Mouse (Mus musculus) heart, embryonic 12.5 days (tissue): Measurements from ENCODE around the gene Icam1. TPM values are rescaled to one million over a fixed set of nuclear protein-coding genes. Genes with fewer than 3 reads are reported as not detected.

ENCODE experiments used
- ATAC-seq: fragments of 200-750 bp; cut with Nextera tagmentation; 2 replicates; pipeline ENCODE4 v1.8.0; 2017; ENCODE audit warnings: moderate TSS enrichment, moderate library complexity; ENCODE audit not compliant: insufficient number of reproducible peaks, low FRiP score
- H3K27ac ChIP-seq: fragments of 300-500 bp; sonication (generic); 2 replicates; pipeline ENCODE4 v1.5.1; 2016; ENCODE audit warnings: mild to moderate bottlenecking, moderate library complexity; ENCODE audit not compliant: poor library complexity, severe bottlenecking
- H3K27me3 ChIP-seq: fragments of 300-500 bp; sonication (generic); replicated peaks from 2 replicates; pipeline ENCODE4 v1.6.1; 2016; ENCODE audit warnings: mild to moderate bottlenecking, moderate library complexity
- H3K36me3 ChIP-seq: fragments of 300-500 bp; sonication (generic); 2 replicates; pipeline ENCODE4 v1.6.1; 2016; ENCODE audit warnings: mild to moderate bottlenecking, moderate library complexity
- H3K4me1 ChIP-seq: fragments of 300-500 bp; sonication (generic); replicated peaks from 2 replicates; pipeline ENCODE4 v1.6.1; 2016; ENCODE audit warnings: mild to moderate bottlenecking
- H3K4me2 ChIP-seq: fragments of 300-500 bp; sonication (generic); 2 replicates; pipeline ENCODE4 v1.6.1; 2016; ENCODE audit warnings: mild to moderate bottlenecking, moderate library complexity
- H3K4me3 ChIP-seq: fragments of 300-500 bp; sonication (generic); 2 replicates; pipeline ENCODE4 v1.5.1; 2016; ENCODE audit warnings: mild to moderate bottlenecking
- H3K9ac ChIP-seq: fragments of 300-500 bp; sonication (generic); 2 replicates; pipeline ENCODE4 v1.6.1; 2016; ENCODE audit warnings: mild to moderate bottlenecking, moderate library complexity
- H3K9me3 ChIP-seq: fragments of 300-500 bp; sonication (generic); replicated peaks from 2 replicates; pipeline ENCODE4 v1.6.1; 2016; ENCODE audit warnings: mild to moderate bottlenecking, moderate library complexity
- WGBS: fragments of 180-500 bp; shearing (Covaris S2); methylation state at CpG from one replicate; pipeline ENCODE4 v1.1.7; 2016; 5-methylcytosine and 5-hydroxymethylcytosine counted together
- polyA plus RNA-seq: library from polyadenylated mRNA; unstranded; fragments of >200 nt; fragmentation: Nextera tagmentation; extraction: Ambion mirVana; gene quantifications from 2 replicates; pipeline ENCODE4 v1.2.1, GENCODE M21; 2016

Gene Icam1
- 8.9 and 9.3 TPM in 2 replicates for polyA plus RNA-seq

DNA sequence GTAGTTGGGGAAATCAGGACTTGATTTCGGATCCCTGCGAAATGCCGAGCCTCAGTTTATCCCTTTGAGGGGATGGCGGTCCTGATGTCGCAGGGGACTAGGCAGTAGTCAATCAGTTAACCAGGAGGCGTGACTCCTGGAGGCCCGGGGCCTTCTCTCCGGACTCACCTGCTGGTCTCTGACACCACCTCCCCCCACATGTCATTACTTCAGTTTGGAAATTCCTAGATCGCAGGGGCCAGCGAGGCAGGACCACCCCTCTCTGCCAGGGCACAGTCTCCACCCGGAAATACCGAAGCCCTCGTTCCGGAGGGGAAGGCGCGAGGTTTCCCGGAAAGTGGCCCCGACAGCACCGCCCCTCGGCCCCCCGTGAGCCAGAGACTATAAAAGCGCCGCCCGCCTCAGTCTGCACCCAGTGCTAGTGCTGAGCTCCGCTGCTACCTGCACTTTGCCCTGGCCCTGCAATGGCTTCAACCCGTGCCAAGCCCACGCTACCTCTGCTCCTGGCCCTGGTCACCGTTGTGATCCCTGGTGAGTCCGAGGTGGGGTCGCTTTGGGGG is at the start of gene Icam1:
TSS of gene Icam1 (plus strand) at position 415 of the 560 bp plus-strand sequence.
- Histone ChIP-seq H3K27me3 (peaks cover 58% of the 10 kb centered on the region), H3K4me2 (peak within 1 kb of the TSS; percentile 78), H3K27ac (peak within 1 kb of the TSS; percentile 53)

GRCm38 (mm10) chr9:20966008-20966407 is 49.8 kb upstream of the Icam1 start:
- Histone ChIP-seq H3K9ac (no peak overlapping the region), H3K4me2 (no peak overlapping the region), H3K4me1 (no peaks in the 10 kb centered on the region), H3K4me3 (no peak overlapping the region), H3K9me3 (no peaks in the 10 kb centered on the region), H3K36me3 (peaks cover 47% of the 10 kb centered on the region), H3K27me3 (no peaks in the 10 kb centered on the region), H3K27ac (no peak overlapping the region)
- no peak for ATAC-seq
- WGBS = 77% methylated on average over 3 of the region's 3 CpGs

More for the DNA sequence above, at the start of gene Icam1:
- Histone ChIP-seq H3K36me3 (no peaks in the 10 kb centered on the region), H3K4me3 (peak within 1 kb of the TSS; percentile 50), H3K9ac (peak within 1 kb of the TSS; percentile 57), H3K9me3 (no peaks in the 10 kb centered on the region), H3K4me1 (peaks cover 23% of the 10 kb centered on the region)
- 1% methylated on average over 30 of the region's 30 CpGs for WGBS
- peak; percentile 52; the same call in 1 of the 2 replicates for ATAC-seq

GRCm38 (mm10) chr9:20966747-20967146 is 49.0 kb upstream of the Icam1 start:
- H3K4me2 ChIP-seq = no peak overlapping the region
- no peak for ATAC-seq
- WGBS = 85% methylated on average over 5 of the region's 5 CpGs
- peaks cover 47% of the 10 kb centered on the region for H3K36me3 ChIP-seq
- H3K4me3 ChIP-seq = no peak overlapping the region
- H3K9ac ChIP-seq = no peak overlapping the region
- no peaks in the 10 kb centered on the region for H3K9me3 ChIP-seq
- no peak overlapping the region for H3K27ac ChIP-seq
- H3K27me3 ChIP-seq = no peaks in the 10 kb centered on the region
- peaks cover 2% of the 10 kb centered on the region for H3K4me1 ChIP-seq

- H3K36me3 ChIP-seq = peaks cover 31% of the 10 kb centered on the region
- WGBS = 67% methylated on average over 7 of the region's 7 CpGs
- peak overlapping the region; percentile 45; the same call in 1 of the 2 replicates for H3K4me2 ChIP-seq
- no peak for ATAC-seq
- 0 out of 2 replicates have a peak overlapping the region, but pooled peaks have one; percentile 13 for H3K27ac ChIP-seq
- H3K9me3 ChIP-seq = no peaks in the 10 kb centered on the region
- H3K4me1 ChIP-seq = peaks cover 36% of the 10 kb centered on the region
- peak overlapping the region; percentile 49 for H3K9ac ChIP-seq
- H3K27me3 ChIP-seq = no peaks in the 10 kb centered on the region
- no peak overlapping the region for H3K4me3 ChIP-seq
Measured at GRCm38 (mm10) chr9:20971751-20972140, 44.0 kb upstream of the Icam1 start.

GRCm38 (mm10) chr9:20972141-20972992 is 43.4 kb upstream of the Icam1 start:
- H3K4me1 ChIP-seq = peaks cover 41% of the 10 kb centered on the region
- no peak for ATAC-seq
- H3K36me3 ChIP-seq = peaks cover 25% of the 10 kb centered on the region
- 46% methylated on average over 28 of the region's 28 CpGs for WGBS
- no peaks in the 10 kb centered on the region for H3K9me3 ChIP-seq
- H3K27ac ChIP-seq = peak overlapping the region; percentile 46; the same call in 1 of the 2 replicates
- peak overlapping the region; percentile 45 for H3K4me2 ChIP-seq
- H3K27me3 ChIP-seq = no peaks in the 10 kb centered on the region
- H3K4me3 ChIP-seq = 0 out of 2 replicates have a peak overlapping the region, but pooled peaks have one; percentile 0
- H3K9ac ChIP-seq = peak overlapping the region; percentile 49; the same call in 1 of the 2 replicates

DNA sequence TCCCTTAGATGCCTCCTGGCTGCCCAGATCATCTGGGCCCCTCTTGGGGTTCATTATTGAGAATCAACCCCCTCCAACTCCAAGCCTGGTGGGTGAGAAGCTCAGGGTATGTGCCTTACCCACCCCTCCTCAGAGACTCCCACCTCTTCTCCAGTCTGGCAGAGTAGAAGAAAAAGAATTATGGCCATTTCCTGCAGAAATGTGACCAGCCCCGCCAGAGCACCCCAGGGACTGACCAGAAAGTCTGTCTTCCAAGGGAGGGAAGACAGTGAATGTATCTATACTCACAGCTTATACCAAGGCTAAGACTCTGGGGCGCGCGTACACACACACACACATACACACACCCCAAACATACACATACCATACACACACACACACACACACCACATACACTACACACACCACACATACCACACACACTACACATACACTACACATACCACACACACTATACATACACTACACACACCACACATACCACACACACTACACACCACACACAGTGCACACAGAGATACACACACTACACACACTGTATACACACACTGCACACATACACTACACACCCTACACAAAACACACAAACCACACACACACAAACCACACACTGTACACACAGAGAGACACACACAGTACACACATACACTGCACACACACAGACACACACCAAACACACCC is 42.6 kb upstream of the Icam1 start:
- Histone ChIP-seq H3K9me3 (no peaks in the 10 kb centered on the region), H3K4me3 (0 out of 2 replicates have a peak overlapping the region, but pooled peaks have one; percentile 1), H3K9ac (peak overlapping the region; percentile 49), H3K27me3 (no peaks in the 10 kb centered on the region), H3K4me2 (peak overlapping the region; percentile 45), H3K4me1 (peaks cover 42% of the 10 kb centered on the region), H3K36me3 (peaks cover 17% of the 10 kb centered on the region), H3K27ac (no peak overlapping the region)
- no peak for ATAC-seq
- 77% methylated on average over 4 of the region's 4 CpGs for WGBS

- 56% methylated on average over 6 of the region's 6 CpGs for WGBS
- no peaks in the 10 kb centered on the region for H3K9me3 ChIP-seq
- H3K9ac ChIP-seq = peak overlapping the region; percentile 30
- 0 out of 2 replicates have a peak overlapping the region, but pooled peaks have one; percentile 1 for H3K4me3 ChIP-seq
- H3K36me3 ChIP-seq = peaks cover 12% of the 10 kb centered on the region
- peak overlapping the region; percentile 45 for H3K4me2 ChIP-seq
- no peak for ATAC-seq
- no peaks in the 10 kb centered on the region for H3K27me3 ChIP-seq
- H3K27ac ChIP-seq = no peak overlapping the region
- peaks cover 43% of the 10 kb centered on the region for H3K4me1 ChIP-seq
Measured at GRCm38 (mm10) chr9:20973682-20974075, 42.1 kb upstream of the Icam1 start.

- Histone ChIP-seq H3K4me2 (peak overlapping the region; percentile 96), H3K4me1 (peaks cover 50% of the 10 kb centered on the region), H3K27ac (peak overlapping the region; percentile 89), H3K4me3 (peak overlapping the region; percentile 84), H3K36me3 (peaks cover 6% of the 10 kb centered on the region; the same call in 1 of the 2 replicates), H3K27me3 (no peaks in the 10 kb centered on the region), H3K9me3 (no peaks in the 10 kb centered on the region), H3K9ac (peak overlapping the region; percentile 87)
- ATAC-seq = peak; percentile 70
- WGBS = under 1% methylated on average over 45 of the region's 45 CpGs
Measured at GRCm38 (mm10) chr9:20975431-20976215, 40.2 kb upstream of the Icam1 start.

- H3K4me2 ChIP-seq = peak within 1 kb of the TSS; percentile 96
- H3K9ac ChIP-seq = peak within 1 kb of the TSS; percentile 87
- H3K4me3 ChIP-seq = peak within 1 kb of the TSS; percentile 84
- peak; percentile 61 for ATAC-seq
- H3K36me3 ChIP-seq = peaks cover 6% of the 10 kb centered on the region; the same call in 1 of the 2 replicates
- peaks cover 50% of the 10 kb centered on the region for H3K4me1 ChIP-seq
- under 1% methylated on average over 47 of the region's 47 CpGs for whole genome bisulfite sequencing
- no peaks in the 10 kb centered on the region for H3K9me3 ChIP-seq
- H3K27ac ChIP-seq = peak within 1 kb of the TSS; percentile 89
- H3K27me3 ChIP-seq = no peaks in the 10 kb centered on the region
Measured at GRCm38 (mm10) chr9:20976216-20976960, 39.4 kb upstream of the Icam1 start, which contains the start of gene S1pr2. Gene S1pr2 (minus strand): TSS chr9:20976781.
